8 mouse cellular contexts compared by ENCODE assay signal in the genomic region with DNA sequence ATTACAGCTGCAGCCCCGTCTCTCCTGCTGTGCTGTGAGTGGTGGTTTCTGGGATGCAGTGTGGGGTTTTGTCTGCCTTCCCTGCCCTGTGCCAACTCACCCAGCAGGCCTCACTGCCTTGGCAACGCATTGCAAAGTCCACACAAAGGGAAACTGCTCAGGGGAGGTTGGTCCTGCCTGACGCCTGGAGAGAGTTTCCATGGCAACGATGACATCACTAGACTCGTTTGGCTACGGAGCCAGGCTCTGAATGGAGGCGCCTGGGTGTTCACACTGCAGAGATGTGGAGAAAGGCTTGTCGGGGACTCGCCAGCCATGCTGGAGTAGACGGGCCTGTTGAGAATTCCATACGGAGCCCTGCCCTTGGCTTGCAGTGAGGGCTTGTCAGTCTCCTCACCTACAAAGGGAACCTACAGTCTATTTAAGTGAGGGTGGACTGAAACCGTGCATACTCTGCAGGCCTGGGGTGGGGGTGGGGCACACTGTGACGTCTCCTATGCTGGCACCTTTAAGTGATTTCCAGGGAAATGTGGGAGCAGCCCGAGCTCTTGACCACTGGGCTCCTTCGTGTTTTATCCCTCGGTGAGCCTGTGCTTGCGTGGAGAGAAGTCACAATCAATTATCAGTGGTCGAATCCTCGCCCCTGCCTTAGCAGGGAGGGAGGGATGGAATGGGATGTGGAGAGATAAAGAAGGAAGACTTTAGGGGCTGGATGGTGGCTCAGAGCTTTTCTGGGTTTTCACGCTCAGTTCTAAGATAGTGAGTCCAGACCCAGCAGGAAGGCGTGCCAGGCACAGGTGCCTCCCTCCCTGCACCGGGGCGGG. TPM values are rescaled to one million over a fixed set of nuclear protein-coding genes. Genes with fewer than 3 reads are reported as not detected.
DNase-seq lines count a peak whose midpoint lies in the region; ATAC-seq and TF ChIP-seq lines count a peak whose summit lies in the region.

No protein-coding gene starts in this region.

- H3K79me2 ChIP-seq in myocyte (ENCODE audit: control insufficient read depth, insufficient read depth), result no peaks in the 10 kb centered on the region

- 4% methylated on average over 23 of the region's 23 CpGs for WGBS in forebrain, embryonic 10.5 days
- WGBS in heart, postnatal 0 days, result 12% methylated on average over 22 of the region's 23 CpGs
- WGBS in liver, embryonic 12.5 days (ENCODE audit: insufficient replicate concordance), result 17% methylated on average over 23 of the region's 23 CpGs

- ATAC-seq in CD4-positive, CD25-positive, alpha-beta regulatory T cell, adult 4 months, result peak; percentile 53
- ATAC-seq in heart, postnatal 0 days (ENCODE audit: insufficient read depth, low read depth), result peak; percentile 88
- peak; percentile 58 for ATAC-seq in liver, embryonic 12.5 days

- H3K4me1 ChIP-seq in forebrain, embryonic 10.5 days, result peaks cover 59% of the 10 kb centered on the region
- peaks cover 20% of the 10 kb centered on the region for H3K4me1 ChIP-seq in heart, postnatal 0 days (ENCODE audit: control insufficient read depth, insufficient read depth)
- peaks cover 14% of the 10 kb centered on the region for H3K4me1 ChIP-seq in liver, embryonic 12.5 days

- no peaks in the 10 kb centered on the region for H3K36me3 ChIP-seq in forebrain, embryonic 10.5 days (replicated peaks)
- H3K36me3 ChIP-seq in heart, postnatal 0 days (replicated peaks; ENCODE audit: control insufficient read depth, insufficient read depth, low read length), result no peaks in the 10 kb centered on the region
- H3K36me3 ChIP-seq in liver, embryonic 12.5 days, result no peaks in the 10 kb centered on the region
- no peaks in the 10 kb centered on the region for H3K36me3 ChIP-seq in myocyte (ENCODE audit: control insufficient read depth, insufficient read depth)

- no peaks in the 10 kb centered on the region for H3K9me3 ChIP-seq in forebrain, embryonic 10.5 days
- H3K9me3 ChIP-seq in heart, postnatal 0 days (replicated peaks; ENCODE audit: control insufficient read depth, low read length), result no peaks in the 10 kb centered on the region
- no peaks in the 10 kb centered on the region for H3K9me3 ChIP-seq in liver, embryonic 12.5 days (replicated peaks)

- H3K27ac ChIP-seq in forebrain, embryonic 10.5 days, result peak overlapping the region; percentile 97
- H3K27ac ChIP-seq in heart, postnatal 0 days (ENCODE audit: low read depth), result peak overlapping the region; percentile 71
- H3K27ac ChIP-seq in liver, embryonic 12.5 days, result no peak overlapping the region; the same call in 1 of the 2 replicates

- TF ChIP-seq CTCF in brain, embryonic 14.5 days (IDR thresholded peaks at IDR 0.05; ENCODE audit: borderline replicate concordance, extremely low read depth, insufficient read depth, insufficient read length), result no peak
- no peak for TF ChIP-seq CTCF in heart, postnatal 0 days (IDR thresholded peaks at IDR 0.05; ENCODE audit: low read depth)

- peak; percentile 60; the same call in 1 of the 2 replicates for TF ChIP-seq POLR2A in brain, embryonic 14.5 days (IDR thresholded peaks at IDR 0.05; ENCODE audit: borderline replicate concordance, extremely low read depth, insufficient read depth, insufficient read length, poor library complexity, severe bottlenecking)
- TF ChIP-seq POLR2A in myocyte (IDR thresholded peaks at IDR 0.05; ENCODE audit: insufficient read length, low read depth), result peak; percentile 56

- no peak overlapping the region for H3ac ChIP-seq in myocyte (ENCODE audit: control insufficient read depth, insufficient read length)

- no peak overlapping the region for H3K9ac ChIP-seq in heart, postnatal 0 days (replicated peaks; ENCODE audit: low read depth, low read length)
- H3K9ac ChIP-seq in liver, embryonic 12.5 days, result no peak overlapping the region

- no peaks in the 10 kb centered on the region for H3K27me3 ChIP-seq in forebrain, embryonic 10.5 days (ENCODE audit: poor library complexity, severe bottlenecking)
- no peaks in the 10 kb centered on the region for H3K27me3 ChIP-seq in heart, postnatal 0 days (ENCODE audit: control insufficient read depth, insufficient read depth, low read length)
- H3K27me3 ChIP-seq in liver, embryonic 12.5 days (replicated peaks), result peaks cover 52% of the 10 kb centered on the region
- no peaks in the 10 kb centered on the region for H3K27me3 ChIP-seq in myocyte (ENCODE audit: control insufficient read depth, insufficient read depth, insufficient read length)

- DNase-seq in brain, embryonic 14.5 days (ENCODE audit: low read depth), result peak; percentile 100
- DNase-seq in forebrain, embryonic 10.5 days (ENCODE audit: extremely low spot score, low spot score), result peak; percentile 95
- peak; percentile 96 for DNase-seq in heart, postnatal 0 days (ENCODE audit: low spot score)
- peak; percentile 91 to 97 for DNase-seq in kidney, postnatal 25 days
- peak; percentile 68 for DNase-seq in testis, postnatal 10 days (ENCODE audit: low spot score)

- no peak for TF ChIP-seq EP300 in heart, postnatal 0 days (IDR thresholded peaks at IDR 0.05; ENCODE audit: low read depth)

- peak overlapping the region; percentile 46 for H3K4me2 ChIP-seq in heart, postnatal 0 days (ENCODE audit: low read depth, low read length)
- peak overlapping the region; percentile 40 for H3K4me2 ChIP-seq in liver, embryonic 12.5 days
- H3K4me2 ChIP-seq in myocyte (ENCODE audit: low read depth), result peak overlapping the region; percentile 95

- H3K4me3 ChIP-seq in forebrain, embryonic 10.5 days, result peak overlapping the region; percentile 43
- H3K4me3 ChIP-seq in heart, postnatal 0 days (ENCODE audit: low read depth, low read length), result peak overlapping the region; percentile 19
- H3K4me3 ChIP-seq in liver, embryonic 12.5 days, result no peak overlapping the region
- H3K4me3 ChIP-seq in myocyte, result peak overlapping the region; percentile 3

TF ChIP-seq in myocyte, 11 proteins besides CTCF, POLR2A, EP300 and RAD21:
- TF ChIP-seq POLR2AphosphoS2 (IDR thresholded peaks at IDR 0.05; ENCODE audit: insufficient read length, low read depth), result peak; percentile 28
- TF ChIP-seq USF1 (IDR thresholded peaks at IDR 0.05; ENCODE audit: low read depth), result no peak
- no peak for TF ChIP-seq CEBPB (IDR thresholded peaks at IDR 0.05; ENCODE audit: insufficient read depth, poor library complexity, severe bottlenecking)

RNA-seq across cellular contexts. Expression of a gene that starts 50.6 kb away (rescaled TPM):
- polyA plus RNA-seq in CD4-positive, CD25-positive, alpha-beta regulatory T cell, adult 4 months (2017; shearing (Covaris generic)), result 1 to 10 TPM; 4.7 to 8.9 TPM
- 29.6 and 29.9 TPM in 2 replicates for polyA plus RNA-seq in brain, embryonic 14.5 days (2012; rRNA removed)
- 18.8 and 20.1 TPM in 2 replicates for polyA plus RNA-seq in forebrain, embryonic 10.5 days (2016; fragmentation: Nextera tagmentation; extraction: Ambion mirVana)
- total RNA-seq in heart, postnatal 0 days (2014; rRNA removed; ENCODE audit: low replicate concordance), result 20.3 and 42.6 TPM in 2 replicates
- polyA plus RNA-seq in heart, postnatal 0 days (2015; fragmentation: Nextera tagmentation; extraction: Ambion mirVana), result 69.3 and 72.5 TPM in 2 replicates
- 13.6 and 13.8 TPM in 2 replicates for polyA plus RNA-seq in liver, embryonic 12.5 days (2016; fragmentation: Nextera tagmentation; extraction: Ambion mirVana)
- 32.8 TPM for polyA plus RNA-seq in myocyte (2012; fragmentation: generic; extraction: Trizol)

Comparison
In these comparisons a context has a peak if more than half of its experiments do, and no peak if none do; other contexts are left out.
1. H3K4me2 ChIP-seq: peak in every context shown above with its lines; median percentile 95 in myocyte; 46 in heart, postnatal 0 days; 40 in liver, embryonic 12.5 days.